Mouse (Mus musculus) adrenal gland, adult 2 months (tissue): ENCODE measurements at regions not wholly inside any gene's neighbourhood (a gene's known extent, or its start where the extent isn't known, plus 50 kb on each side); places are given as distances from the start of the nearest gene placed in this dataset.
"Not testable (repeated sequence)": the region's sequence is repeated elsewhere in the genome, so short reads cannot be mapped to it uniquely, and the experiment has no call there.

Experiments used
- DNase-seq: peaks from one replicate; pipeline ENCODE4 v3.0.0; 2021

DNA sequence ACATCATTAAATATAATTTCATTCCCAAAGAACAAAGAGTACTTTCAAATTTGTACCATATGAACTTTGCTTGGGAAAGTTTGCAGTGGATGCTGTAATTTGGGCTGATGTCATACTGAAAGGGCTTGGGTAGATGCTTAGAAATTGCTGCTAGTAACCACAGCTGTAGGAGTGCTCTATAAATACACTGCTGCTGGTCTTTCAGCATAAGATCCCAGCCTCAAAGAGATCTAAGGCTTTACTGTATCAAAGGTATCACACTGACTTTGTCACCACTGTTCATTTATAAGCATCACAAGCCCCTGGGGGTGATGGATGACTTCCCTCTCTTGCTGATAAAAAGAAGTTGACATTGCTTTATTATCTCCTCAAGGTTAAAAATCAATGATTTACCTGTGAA is 497.2 kb downstream of the Pla2g4a start:
- no peak for DNase-seq

DNA sequence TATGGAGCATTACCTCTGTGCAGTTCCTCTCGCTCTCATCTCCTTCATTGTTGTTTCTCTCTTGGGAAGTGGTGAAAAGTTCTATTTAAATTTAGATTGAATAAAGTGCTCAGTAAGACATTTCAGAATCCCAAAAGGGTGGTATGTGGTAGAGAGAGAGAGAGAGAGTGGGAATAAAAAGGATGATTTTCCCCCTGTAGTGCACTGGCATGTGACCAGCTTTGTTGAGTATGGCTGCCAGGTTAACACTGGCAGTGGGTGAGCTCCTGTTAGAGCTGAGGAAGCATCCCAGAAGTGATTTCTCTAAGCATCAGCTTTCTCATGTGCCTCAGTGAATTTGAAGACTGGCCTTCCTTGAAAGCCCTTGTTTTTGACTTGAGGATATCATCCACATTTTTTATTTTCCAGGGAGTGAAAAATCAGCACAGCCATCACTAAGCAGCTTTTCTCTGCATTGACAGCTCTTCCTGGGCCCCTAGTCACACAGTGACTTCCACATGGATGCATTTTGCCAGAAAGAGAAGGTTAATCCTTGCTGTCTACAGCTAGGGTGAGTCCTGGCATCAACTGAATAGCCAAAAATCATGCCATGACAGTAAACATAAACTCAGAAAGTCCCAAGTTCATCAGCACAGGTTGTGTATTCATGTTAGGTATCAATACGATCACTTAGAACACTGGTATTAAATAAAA is 511.1 kb downstream of the Pla2g4a start:
- DNase-seq = no peak

DNA sequence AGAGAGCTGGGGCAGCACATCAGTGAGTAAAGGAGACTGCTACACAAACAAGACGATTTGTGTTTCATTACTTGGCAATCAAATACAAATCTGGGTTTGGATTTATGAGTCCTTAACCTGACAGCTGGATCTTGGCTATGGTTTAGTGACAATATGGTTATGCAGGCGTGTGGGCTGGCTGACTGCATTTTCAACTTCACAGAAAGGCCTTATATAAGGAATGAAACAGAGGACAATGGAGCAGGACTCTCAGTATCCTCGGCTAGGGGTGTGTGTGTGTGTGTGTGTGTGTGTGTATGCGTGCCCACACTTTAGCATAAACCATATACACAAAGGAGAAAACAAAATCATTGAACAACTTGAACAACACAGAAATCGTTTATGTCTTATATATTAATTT is 512.6 kb downstream of the Pla2g4a start:
- no peak for DNase-seq

DNA sequence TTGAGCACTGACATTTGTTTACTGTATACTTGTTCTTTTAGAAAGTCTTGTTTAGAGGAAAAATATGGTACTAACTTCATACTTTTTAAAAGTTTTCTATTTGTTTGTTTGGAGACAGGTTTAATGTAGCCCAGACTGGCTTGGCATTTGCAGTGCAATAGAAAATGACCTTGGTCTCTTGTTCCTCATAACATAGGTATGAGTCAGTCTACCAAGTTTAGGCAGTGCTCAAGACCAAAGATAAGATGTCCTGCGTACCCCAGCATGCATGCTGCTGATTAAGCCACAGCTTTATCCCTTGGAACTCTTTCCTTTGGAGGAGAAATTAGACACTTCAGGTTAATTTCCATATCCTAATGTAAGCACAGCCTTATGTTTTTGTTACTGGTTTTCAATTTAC is 550.1 kb downstream of the Pla2g4a start:
- DNase-seq = peak; percentile 17

DNA sequence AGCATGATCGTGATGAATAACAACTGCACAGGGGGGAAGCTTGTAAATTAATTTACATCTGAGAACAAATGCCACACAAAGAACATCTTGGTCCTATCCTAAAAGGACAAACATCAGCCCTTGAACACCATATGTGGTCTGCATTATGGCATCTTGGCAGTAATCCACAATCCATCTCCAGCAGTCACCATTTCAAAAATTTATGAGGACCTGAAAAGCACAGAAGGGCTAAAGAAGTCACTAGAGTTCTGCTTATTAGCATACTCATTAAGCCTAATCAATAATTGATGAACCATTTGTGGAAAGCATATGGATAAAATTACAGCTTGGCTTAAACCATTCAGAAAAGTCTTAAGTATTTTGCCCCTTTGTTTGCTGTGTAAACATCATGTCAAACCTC is 555.7 kb downstream of the Pla2g4a start:
- no peak for DNase-seq

DNA sequence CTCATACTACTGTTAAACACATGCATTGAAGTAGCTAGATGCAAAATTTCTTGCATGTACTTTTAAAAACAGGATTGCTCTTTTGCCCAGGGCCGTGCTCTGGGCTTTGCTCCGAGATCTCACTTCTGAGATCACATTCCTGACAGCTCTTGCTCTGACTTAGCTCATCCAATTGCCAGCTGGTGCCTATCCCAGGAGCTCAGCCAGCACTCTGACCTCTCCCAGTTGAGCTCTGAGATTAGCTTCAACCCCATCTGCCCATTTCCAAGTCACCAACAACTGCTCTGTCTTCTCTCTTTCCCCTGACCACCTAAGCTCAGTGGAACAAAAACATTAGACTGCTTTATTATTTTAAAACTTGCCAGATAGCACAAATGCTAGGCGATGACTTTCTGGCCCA is 572.4 kb downstream of the Pla2g4a start:
- DNase-seq = no peak

DNA sequence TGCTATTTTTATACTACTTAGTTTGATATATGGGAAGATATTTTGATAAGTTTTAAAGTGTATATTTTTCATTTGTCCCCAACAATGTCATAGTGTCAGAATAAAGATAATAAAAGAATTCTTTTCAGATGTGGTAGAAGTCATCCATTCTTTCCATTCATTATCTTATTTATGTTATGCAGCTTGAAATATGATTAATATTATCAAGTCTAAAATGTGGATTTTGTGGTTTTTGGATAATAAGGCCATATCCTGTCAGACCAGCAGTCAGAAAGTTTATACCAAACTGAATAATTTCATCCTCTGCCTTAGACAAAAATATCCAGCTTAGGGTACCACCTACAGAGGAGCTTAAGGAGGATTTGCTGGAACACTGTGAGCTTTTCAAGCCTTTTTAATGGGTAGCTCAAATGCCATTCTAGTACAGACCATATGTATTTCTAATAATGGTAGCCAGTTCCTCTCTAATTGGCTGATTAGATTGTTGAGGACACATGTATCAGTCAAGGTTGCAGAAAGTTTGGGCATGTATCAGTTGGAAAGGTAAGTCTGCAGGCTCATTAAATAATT is 609.7 kb downstream of the Pla2g4a start:
- no peak for DNase-seq

DNA sequence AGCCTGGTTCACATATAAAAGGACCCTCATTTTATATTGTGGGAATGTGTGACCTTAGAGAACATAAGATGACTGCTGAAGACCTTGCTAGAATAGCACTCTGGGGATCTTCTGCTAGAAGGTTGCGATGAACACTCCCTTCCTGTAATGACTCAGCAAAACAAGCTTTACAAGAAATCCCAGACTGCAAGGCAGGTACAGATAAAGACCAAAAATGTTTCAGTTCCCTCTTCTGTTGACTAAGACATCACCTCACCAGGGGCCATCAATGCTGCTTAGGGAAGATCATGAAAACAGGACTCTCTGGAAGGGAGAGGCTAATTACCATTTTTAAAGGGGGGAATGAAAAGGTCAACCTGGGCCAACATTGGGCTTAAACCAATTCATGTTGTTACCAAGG is 613.7 kb downstream of the Pla2g4a start:
- no peak for DNase-seq

DNA sequence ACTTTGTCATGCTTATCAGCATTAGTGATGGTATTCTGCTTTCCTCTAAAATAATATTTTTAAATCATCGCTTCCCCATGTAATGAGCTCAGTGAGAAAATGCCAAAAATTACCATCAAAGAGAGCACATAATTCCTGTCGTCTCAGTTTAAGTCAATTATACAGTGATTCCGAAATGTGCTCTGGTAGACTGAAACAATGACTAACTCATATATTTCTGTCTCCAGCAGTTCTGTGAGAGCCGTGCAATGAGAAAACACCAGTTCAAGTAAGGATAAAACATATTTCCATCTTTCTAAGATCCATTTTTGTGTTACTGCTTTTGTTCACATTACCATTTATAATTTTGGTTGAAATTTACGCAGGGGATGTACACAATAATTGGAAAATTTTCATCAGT is 622.9 kb downstream of the Pla2g4a start:
- no peak for DNase-seq

DNA sequence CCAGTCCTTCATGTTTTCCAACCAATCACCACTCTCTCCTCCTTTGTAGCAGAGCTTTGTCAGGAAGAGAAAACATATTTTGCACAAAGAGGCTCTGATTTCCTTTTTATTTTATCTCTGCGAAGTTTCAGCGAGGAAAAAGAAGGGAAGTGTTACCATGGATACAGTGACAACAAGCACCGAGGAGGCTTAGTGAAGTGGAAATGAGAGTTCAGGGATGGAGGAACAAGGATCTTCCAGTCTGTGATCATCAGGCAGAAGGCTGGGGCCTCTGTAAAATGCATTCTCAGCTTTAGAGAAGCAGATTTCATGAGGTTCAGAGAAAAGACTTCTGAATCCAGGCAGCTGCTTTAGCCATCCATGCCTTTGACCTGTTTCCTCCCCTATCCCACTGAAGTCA is 628.9 kb downstream of the Pla2g4a start:
- no peak for DNase-seq

DNA sequence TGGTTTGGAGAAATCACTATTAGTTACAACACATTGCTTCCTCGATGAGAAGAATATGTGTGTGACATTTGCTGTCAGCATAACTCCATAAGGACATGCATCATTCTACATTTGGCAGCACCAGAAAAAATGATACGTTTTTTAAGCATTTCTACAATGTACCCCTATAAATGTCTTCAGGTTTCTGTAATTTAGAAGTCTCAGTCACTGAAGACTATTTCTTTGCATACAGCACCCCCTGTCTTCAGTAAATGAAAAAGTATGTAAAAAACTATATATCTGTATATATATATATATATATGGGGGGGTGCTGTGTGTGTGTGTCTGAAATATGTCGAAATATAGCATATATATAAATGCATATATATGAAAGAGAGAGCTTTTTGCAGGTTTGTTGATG is 633.9 kb downstream of the Pla2g4a start:
- no peak for DNase-seq

DNA sequence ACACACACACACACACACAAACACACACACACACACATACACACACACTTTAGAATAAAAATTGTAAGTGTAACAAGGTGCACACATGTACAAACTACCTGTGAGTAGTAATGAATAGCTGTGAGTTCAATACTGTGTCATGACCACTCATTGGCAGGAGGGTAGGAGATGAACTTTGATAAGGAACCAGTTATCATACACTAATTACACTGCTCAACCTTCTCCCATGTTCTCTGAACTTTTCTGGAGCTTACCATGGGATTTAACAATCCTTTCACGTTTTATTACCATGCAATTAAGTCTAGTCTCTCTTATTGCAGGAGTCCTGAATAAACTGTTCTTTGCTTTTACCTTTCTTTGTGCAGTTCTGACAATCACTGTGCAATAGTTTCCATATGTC is 638.0 kb downstream of the Pla2g4a start:
- DNase-seq = no peak

DNA sequence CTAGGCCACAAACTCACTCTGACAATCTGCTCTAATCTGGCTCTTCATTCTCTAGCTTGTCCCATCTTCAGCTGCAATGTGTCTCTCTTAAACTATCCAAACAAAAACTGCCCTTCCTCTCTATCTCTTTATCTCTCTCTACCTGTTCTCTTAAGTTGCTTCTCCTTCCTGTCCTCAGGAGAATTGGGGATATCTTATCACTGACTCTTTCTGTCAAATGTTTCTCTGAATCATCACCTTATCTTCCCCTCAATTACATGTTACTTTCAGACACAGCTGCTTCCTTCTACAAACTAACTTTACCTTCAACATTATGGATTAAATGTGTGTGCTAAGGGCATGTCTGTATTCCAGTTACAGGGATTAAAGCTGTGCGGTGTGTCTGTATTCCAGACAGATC is 671.4 kb downstream of the Pla2g4a start:
- no peak for DNase-seq

DNA sequence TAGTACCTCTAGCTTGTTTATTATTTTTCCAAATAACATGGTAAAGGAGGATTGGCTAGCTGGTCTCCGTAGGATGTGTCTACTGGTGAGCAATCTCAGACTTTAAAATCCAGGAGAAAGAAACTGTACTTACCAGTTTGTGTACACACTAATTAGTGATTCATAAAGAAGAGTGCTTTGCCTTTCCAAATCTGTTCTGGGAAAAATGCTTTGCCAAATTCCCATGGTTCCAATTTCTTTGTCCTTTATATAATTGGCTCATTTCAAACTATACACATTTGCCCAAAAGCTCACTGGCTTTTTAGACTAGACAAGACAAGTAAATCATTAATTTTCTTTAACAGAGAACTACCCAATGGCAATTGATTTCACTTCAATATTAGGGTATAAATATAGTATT is 686.2 kb downstream of the Pla2g4a start:
- DNase-seq = no peak

DNA sequence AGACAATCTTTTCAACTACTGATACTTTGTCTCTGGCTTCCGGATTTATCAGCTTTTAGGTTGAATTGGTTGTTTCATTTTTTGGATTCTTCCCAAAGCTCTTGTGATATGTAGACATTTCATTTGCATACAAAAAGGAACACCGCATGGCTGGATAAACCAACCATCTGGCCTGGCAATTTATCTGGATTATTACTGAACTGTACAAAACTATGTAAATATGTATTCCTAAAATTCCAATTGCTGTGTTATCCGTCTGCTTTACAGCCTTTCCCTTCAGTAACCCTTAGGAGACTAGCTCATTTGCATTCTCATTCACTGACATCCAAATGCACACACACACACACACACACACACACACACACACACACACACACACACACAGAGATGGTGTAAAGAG is 704.2 kb downstream of the Pla2g4a start:
- DNase-seq = no peak

DNA sequence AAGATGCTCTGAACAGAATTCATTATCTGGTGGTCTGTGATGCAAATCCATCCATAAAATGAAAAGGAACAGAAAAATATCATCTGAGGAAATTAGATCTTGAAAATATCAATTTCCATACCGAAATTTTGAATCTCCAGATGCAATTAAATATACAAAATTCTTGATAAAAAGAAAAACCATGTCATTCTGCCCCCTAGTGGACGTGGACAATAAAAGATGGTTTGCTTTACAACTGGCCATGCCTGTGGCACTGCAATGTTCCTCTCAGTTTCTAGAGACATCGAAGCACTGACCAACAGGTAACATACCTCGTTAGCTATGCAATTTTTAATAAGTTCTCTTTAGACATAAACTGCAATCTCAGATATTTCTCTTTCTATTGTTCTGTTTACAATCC is 706.9 kb downstream of the Pla2g4a start:
- DNase-seq = no peak

DNA sequence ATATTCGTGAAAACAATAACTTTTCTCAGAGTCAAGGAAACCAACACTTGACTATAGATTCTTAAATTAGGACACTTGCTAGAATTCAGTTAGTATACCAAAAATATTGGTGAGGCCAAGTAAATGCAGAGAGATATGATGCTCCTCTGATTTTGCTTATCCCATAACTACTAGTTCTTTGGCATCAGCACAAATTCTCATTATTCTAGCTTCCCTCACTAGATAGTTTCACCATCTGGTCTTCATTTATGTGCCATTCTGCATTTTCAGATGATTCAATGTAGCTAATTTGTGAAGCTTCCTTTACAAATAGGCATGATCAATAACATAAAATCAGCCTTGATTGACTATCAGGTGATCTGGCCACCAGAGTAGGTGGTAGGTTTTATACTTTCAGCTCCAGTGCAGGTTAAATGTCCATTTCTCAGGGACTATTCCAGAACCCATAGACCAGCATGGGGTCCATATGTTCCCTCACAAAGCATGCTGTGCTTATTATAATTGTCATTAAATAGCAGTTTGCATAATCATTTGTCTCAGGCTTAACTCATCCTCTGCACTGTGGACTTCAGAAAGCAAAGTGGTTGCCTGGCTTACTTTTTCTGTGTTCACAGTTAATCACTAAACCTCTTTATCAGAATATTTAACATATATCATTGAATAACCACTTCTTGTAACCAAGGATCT is 722.6 kb downstream of the Pla2g4a start:
- DNase-seq = no peak

DNA sequence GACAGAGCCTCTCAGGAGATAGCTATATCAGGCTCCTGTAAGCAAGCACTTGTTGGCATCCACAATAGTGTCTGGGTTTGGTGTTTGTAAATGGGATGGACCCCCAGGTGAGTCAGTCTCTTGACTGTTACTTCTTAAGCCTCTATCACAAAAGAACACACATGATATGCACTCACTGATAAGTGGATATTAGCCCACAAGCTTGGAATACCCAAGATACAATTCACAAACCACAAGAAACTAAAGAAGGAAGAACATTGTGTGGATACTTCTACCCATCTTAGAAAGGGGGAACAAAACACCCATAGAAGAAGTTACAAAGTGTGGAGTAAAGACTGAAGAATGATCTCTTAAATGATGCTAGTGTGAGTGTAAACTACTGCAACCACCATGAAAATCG is 733.9 kb downstream of the Pla2g4a start:
- DNase-seq = not testable (repeated sequence)

DNA sequence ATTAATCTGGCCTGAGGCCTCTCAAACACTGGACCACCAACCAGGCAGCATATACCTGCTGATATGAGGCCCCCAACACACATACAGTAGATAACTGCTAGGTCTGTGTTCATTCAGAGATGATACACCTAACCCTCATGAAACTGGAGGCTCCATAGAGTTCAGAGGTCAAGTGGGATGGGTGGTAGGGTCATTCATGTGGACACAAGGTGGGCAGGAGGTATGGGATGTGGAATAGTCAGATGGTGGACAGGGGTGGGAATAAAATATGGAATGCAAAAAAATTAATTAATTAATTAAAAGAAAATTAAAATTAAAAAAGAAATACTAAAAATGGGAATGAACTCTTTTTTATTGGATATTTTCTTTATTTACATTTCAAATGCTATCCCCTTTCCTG is 734.7 kb downstream of the Pla2g4a start:
- no peak for DNase-seq

DNA sequence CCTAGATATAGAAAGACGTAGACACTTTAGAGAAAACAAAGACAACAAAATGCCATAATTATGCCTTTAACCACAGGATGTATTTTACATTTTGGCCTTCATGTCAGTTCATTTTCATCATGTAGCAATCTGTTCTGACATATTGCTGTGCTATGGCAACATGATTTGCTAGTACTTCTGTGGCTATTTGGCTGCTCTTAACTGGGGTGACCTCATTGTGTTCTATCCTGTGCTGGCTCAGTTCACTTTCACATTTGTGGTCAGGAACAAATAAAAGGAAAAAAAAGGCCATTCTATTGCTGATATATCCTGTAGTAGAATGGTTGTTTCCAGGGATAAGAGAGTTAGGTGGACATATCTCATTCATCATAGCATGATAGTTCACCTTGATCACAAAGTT is 758.5 kb downstream of the Pla2g4a start:
- no peak for DNase-seq

DNA sequence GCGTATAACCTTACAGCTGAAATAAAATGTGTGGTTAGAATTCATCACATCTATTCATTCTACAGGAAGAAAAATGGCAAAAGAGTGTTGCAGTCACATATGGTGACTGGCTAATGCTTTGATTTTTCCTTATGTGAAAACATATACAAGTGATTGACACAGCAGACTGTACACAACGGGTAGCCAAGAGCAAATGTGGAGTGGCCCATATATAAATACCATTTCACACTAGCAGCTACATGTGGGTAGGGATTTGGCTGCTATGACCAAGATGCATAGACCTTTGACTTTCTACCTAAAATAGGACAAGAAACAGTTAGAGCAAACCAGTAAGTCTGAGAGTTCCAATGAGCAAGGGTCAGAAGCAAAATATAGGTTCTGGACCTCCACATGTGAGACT is 761.8 kb downstream of the Pla2g4a start:
- no peak for DNase-seq

DNA sequence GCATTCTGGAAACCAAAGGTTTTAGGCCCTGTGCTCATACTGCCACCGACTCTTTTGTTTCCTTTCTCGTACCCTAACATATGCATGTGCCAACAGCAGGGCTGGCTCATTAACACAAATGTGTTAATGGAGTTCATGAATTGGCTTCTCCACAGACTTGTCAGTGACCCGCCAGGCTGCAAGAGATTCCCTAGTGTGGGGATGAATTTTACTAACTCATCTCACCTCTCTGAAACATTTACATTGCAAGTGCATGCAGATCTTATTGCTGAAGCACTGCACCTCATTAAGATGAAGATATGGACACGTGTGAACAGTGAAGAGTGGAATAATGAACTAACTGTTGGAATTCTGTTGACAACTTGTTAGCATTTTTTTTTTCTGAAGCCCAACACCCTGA is 762.2 kb downstream of the Pla2g4a start:
- DNase-seq = no peak
